Mouse (Mus musculus): ENCODE results near the gene Arl14. TPM values are rescaled to one million over a fixed set of nuclear protein-coding genes. Genes with fewer than 3 reads are reported as not detected.
"Not testable (repeated sequence)": the region's sequence is repeated elsewhere in the genome, so short reads cannot be mapped to it uniquely, and the experiment has no call there.

Gene Arl14
- polyA plus RNA-seq, 1 experiment, result not detected

DNA sequence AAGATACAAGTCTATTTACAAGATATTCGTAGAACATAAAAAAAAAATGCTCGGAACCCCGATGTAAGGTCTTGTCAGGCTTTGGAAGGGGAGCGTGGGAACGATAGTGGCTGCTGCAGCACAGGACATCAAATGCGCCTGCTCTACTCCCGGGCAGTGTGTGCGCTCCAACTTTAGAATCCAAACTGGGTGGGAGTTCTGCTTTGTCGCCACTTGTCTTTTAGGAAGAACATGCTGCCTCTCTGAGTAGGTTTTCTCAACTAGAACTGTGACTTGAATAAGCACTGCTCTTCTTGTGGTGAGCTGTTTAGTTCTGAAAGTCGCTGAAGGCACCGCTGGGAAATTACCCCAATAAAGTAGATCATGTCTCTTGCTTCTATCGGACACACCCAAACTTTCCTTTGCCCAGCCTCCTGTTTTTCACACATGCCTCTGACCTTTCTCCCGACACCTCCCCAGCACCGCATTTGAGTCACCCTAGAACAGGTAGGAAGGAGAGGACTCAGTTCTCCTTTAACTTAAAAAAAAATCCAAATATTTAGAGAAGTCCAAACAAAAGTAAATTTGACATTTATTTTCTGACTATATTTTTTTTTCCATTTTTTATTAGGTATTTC is 9.4 kb downstream of the Arl14 start:
- Histone ChIP-seq H3K36me3 (replicated peaks; ENCODE audit: low read length) (no peaks in the 10 kb centered on the region), H3K4me1 (0 out of 2 replicates have a peak, but pooled peaks cover 2% of the 10 kb centered on the region), H3K4me3 (replicated peaks) (no peak overlapping the region), H3K9me3 (no peaks in the 10 kb centered on the region), H3K27me3 (replicated peaks) (no peaks in the 10 kb centered on the region)
- TF ChIP-seq FLI1 (IDR thresholded peaks at IDR 0.05; ENCODE audit: low read length) (no peak), GATA1 (IDR thresholded peaks at IDR 0.05; ENCODE audit: borderline replicate concordance, low read length) (no peak)

DNA sequence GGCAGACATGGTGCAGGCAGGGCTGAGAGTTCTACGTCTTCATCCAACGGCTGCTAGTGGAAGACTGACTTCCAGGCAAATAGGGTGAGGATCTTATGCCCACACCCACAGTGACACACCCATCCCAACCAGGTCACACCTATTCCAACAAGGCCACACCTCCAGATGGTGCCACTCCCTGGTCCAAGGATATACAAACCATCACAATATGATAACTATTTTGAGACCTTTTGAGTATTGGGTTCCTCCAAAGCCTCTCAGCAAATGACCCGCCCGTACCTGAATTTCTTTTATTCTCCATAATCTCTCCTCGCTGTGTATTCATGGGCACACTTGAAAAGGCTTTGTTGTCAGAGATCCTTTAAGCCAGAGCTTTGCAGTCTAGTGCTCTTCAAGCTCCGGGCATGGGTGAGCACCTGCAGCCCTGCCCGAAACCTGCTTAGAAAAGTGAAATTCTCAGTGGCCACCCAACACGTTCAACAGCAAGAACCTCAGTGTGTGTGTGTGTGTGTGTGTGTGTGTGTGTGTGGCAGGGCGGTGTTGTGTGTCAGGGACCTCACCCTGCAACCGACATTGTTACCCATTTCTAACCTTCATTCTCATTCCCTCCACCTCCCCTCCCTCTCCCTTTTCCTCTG is 11.5 kb downstream of the Arl14 start:
- not testable (repeated sequence) for H3K9me3 ChIP-seq; H3K4me1 ChIP-seq; H3K27me3 ChIP-seq (replicated peaks); H3K4me3 ChIP-seq (replicated peaks); H3K36me3 ChIP-seq (replicated peaks; ENCODE audit: low read length)

DNA sequence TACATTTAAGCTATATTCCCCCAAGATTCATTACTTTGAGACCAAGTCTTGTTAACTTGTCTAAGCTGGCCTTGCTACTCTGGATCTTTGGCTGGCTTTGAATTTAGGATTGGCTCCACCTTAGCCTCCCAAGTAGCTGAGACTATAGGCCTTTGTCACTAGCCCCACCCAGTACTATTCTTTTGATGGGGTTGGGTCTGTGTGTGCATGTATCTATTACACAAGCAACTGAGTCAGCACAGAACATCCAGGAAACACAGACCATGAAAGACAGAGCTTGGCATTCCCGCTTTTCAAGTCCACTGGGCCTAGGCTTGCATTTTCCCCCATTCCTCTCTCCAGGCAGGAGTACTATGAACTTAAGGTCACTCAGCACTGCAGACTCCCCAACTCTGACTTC is 12.3 kb downstream of the Arl14 start:
- Histone ChIP-seq H3K4me3 (replicated peaks) (no peak overlapping the region), H3K4me1 (no peaks in the 10 kb centered on the region)

DNA sequence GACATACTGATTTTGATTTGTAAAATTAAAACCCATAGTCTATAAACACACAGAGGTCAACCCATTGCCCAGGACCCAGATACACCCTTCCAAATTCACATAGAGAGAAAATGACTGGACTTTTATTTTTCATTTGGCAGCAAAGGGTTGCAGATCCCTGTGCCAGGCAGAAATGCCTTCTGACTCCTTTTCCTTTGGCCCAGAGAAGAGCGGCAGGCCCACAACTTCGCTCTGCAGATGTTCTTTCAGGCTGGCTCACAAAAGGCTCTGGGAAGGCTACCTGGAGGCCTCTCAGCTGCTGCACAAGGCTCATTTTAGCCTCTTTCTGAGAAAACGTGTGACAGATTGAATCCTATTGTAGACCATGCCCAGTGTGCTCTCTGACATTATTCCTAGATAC is 13.6 kb downstream of the Arl14 start:
- Histone ChIP-seq H3K36me3 (replicated peaks; ENCODE audit: low read length) (no peaks in the 10 kb centered on the region), H3K4me1 (no peaks in the 10 kb centered on the region; the same call in none of the 2 replicates), H3K27me3 (replicated peaks) (peaks cover 3% of the 10 kb centered on the region), H3K4me3 (replicated peaks) (no peak overlapping the region), H3K9me3 (no peaks in the 10 kb centered on the region)
- no peak for TF ChIP-seq GATA1 (IDR thresholded peaks at IDR 0.05; ENCODE audit: borderline replicate concordance, low read length)
- TF ChIP-seq FLI1 (IDR thresholded peaks at IDR 0.05; ENCODE audit: low read length), result no peak

More for the DNA sequence above, 12.3 kb downstream of the Arl14 start:
- TF ChIP-seq FLI1 (IDR thresholded peaks at IDR 0.05; ENCODE audit: low read length), result no peak
- no peak for TF ChIP-seq GATA1 (IDR thresholded peaks at IDR 0.05; ENCODE audit: borderline replicate concordance, low read length)
- Histone ChIP-seq H3K9me3 (no peaks in the 10 kb centered on the region), H3K27me3 (replicated peaks) (no peaks in the 10 kb centered on the region), H3K36me3 (replicated peaks; ENCODE audit: low read length) (no peaks in the 10 kb centered on the region)

DNA sequence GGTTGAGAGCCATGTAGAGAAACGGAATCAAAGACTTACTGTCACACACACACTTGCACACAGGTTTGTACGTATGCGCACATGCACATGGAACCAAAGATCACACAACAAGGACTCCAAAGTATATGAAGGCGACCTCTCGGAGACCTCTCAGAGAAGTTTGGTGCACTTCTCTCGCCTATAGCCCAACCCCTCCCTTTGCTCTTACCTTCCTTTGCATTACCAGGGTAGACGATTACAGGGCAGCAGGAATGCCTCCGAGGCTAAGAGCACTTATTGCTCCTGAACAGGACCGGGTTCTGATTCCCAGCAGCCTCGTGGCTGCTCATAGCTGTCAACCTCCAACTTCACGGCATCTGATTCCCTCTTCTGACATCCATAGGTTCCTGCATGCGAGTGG is 14.3 kb downstream of the Arl14 start:
- peaks cover 3% of the 10 kb centered on the region for H3K27me3 ChIP-seq (replicated peaks)
- no peak overlapping the region for H3K4me3 ChIP-seq (replicated peaks)
- TF ChIP-seq GATA1 (IDR thresholded peaks at IDR 0.05; ENCODE audit: borderline replicate concordance, low read length) (no peak), FLI1 (IDR thresholded peaks at IDR 0.05; ENCODE audit: low read length) (no peak)
- no peaks in the 10 kb centered on the region for H3K36me3 ChIP-seq (replicated peaks; ENCODE audit: low read length)
- peaks cover 6% of the 10 kb centered on the region for H3K4me1 ChIP-seq
- H3K9me3 ChIP-seq, result no peaks in the 10 kb centered on the region

DNA sequence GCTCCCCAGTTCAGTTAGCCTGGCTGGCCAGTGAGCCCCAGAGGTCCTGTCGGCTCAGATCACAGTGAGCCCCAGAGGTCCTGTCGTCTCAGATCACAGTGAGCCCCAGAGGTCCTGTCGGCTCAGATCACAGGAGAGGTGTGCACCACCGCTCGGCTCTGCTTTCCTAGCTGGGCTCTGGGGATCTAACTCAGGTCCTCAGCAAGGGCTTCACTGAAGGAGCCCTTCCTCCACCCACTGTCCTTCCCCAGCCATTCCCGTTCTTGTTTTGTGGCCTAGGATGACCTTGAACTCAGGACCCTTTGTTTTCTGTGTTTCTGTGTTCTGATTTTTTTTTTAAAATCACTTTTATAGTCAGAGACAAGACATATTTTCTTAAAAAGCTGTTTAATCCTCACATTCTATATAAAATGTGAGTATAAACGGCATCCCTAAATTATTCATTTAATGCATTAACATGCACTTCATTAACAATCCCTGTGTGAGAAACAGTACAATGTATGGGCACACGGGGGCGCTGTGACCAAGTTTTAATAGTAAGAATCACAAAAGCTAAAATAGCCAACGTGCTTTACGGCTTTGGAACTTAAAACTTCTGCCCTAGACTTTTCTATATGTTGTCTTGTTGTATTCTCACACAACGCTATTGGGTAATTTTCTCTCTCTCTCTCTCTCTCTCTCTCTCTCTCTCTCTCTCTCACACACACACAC is 16.1 kb downstream of the Arl14 start:
- H3K4me3 ChIP-seq (replicated peaks), result no peak overlapping the region
- TF ChIP-seq GATA1 (IDR thresholded peaks at IDR 0.05; ENCODE audit: borderline replicate concordance, low read length) (no peak), FLI1 (IDR thresholded peaks at IDR 0.05; ENCODE audit: low read length) (no peak)
- H3K4me1 ChIP-seq, result peaks cover 6% of the 10 kb centered on the region
- peaks cover 10% of the 10 kb centered on the region for H3K27me3 ChIP-seq (replicated peaks)
- no peaks in the 10 kb centered on the region for H3K36me3 ChIP-seq (replicated peaks; ENCODE audit: low read length)
- H3K9me3 ChIP-seq, result no peaks in the 10 kb centered on the region

DNA sequence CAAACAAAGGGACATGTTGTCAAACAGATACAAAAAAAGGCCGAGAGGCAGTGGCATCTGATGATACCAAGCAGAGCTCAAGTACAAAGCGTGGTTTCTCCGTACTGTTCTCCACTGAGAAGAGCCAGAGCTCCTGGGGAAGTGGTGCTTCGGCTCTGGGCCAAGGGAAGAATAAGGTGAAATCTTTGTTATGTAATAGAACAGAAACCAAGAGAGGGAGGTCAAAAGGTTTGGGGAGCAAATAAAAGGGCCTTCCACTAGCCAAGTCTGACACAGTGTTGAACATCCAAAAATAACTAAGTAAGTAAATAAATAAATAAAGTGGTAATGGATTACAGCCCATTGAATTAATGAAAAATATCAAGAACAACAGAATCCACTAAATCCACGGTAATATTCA is 17.0 kb downstream of the Arl14 start:
- no peaks in the 10 kb centered on the region for H3K9me3 ChIP-seq
- peaks cover 15% of the 10 kb centered on the region for H3K27me3 ChIP-seq (replicated peaks)
- H3K4me3 ChIP-seq (replicated peaks), result no peak overlapping the region
- H3K4me1 ChIP-seq, result peaks cover 6% of the 10 kb centered on the region
- no peaks in the 10 kb centered on the region for H3K36me3 ChIP-seq (replicated peaks; ENCODE audit: low read length)
- no peak for TF ChIP-seq FLI1 (IDR thresholded peaks at IDR 0.05; ENCODE audit: low read length)
- TF ChIP-seq GATA1 (IDR thresholded peaks at IDR 0.05; ENCODE audit: borderline replicate concordance, low read length), result no peak

DNA sequence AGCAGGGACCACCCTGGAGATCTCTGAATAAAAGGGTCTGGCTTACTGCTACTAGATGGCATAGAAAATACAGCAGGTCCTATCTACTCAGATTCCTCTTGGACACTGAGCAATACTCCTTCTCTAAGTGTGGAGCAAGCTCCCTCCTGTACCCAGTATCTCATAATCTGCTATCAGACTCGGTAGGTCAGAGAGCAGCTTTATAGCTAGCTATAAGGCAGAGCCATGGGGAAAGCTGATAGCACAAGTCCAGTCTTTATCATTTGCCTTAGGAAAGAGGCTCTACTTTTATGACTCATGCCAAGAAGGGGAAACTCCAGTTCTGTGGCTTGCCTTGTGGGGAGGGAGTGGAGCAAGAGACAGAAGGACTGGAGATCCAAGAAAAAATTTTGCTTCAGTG is 18.8 kb downstream of the Arl14 start:
- H3K27me3 ChIP-seq (replicated peaks), result peaks cover 16% of the 10 kb centered on the region
- H3K9me3 ChIP-seq, result no peaks in the 10 kb centered on the region
- TF ChIP-seq FLI1 (IDR thresholded peaks at IDR 0.05; ENCODE audit: low read length) (no peak), GATA1 (IDR thresholded peaks at IDR 0.05; ENCODE audit: borderline replicate concordance, low read length) (no peak)
- H3K4me3 ChIP-seq (replicated peaks), result no peak overlapping the region
- peaks cover 6% of the 10 kb centered on the region for H3K4me1 ChIP-seq
- no peaks in the 10 kb centered on the region for H3K36me3 ChIP-seq (replicated peaks; ENCODE audit: low read length)

DNA sequence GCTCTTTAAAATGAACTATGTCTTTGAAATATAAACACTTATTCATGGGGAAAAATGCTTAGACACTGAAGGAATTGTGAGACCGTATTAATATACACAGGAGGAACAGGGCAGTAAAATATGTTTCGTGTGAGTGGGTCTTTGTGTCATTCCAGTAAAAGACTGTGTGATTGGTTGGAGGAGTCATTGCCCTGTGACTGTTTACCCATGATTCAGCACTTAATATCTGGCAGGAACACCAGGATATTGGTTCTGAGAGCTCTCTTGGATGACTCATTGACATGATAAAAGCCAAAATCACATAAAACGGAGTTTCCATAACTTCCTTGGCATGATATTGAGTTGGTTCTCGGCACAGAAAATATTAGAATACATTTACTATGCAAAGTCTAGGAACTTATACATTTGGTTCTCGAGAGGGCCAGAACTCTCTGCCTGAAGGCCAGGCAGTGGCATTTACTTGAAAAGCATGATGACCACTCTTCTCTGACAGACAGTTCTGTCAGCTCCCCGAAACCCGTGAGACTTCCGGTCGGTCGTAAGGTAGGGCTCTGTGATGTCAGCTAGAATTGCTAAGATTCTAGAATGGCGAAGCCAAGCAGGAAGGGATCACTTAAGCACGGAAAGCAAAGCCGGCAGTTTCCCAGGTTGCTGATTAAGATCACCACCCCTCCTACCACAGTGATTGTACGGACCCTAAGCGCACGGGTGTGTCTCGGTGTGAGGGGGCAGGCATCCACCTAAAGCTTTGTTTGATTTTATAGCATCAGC is 31.1 kb downstream of the Arl14 start:
- Histone ChIP-seq H3K36me3 (replicated peaks; ENCODE audit: low read length) (no peaks in the 10 kb centered on the region), H3K27me3 (replicated peaks) (peaks cover 2% of the 10 kb centered on the region), H3K4me3 (replicated peaks) (no peak overlapping the region), H3K4me1 (peaks cover 4% of the 10 kb centered on the region), H3K9me3 (no peaks in the 10 kb centered on the region; the same call in 1 of the 2 replicates)
- TF ChIP-seq FLI1 (IDR thresholded peaks at IDR 0.05; ENCODE audit: low read length) (no peak), GATA1 (IDR thresholded peaks at IDR 0.05; ENCODE audit: borderline replicate concordance, low read length) (no peak)

Data from megakaryocyte, embryonic 14.5 days (primary cell).